Mouse (Mus musculus): ENCODE results near the gene Il1b. TPM values are rescaled to one million over a fixed set of nuclear protein-coding genes. Genes with fewer than 3 reads are reported as not detected.

The Il1b gene
- total and polyA plus RNA-seq, 3 experiments, result 0.12 to 0.26 TPM; not detected in 1

DNA sequence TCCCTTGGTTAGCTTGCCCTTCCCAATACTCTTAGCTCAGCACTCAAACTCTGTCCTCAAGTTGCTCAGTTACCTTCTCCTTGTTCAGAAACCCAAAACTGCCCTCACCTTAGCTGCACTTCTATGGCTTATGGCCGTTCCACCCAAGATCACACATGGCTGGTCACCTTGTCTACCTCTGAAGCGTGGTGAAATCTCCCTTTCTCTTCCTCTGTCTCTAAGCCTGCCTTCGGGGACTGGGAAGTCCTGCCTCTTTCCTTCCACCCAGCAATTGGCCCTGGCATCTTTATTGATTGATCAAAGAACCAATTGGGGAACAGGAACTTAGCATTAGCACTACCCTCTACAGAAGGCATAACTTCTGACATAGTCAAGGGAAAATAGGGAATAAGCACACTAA, 27.2 kb upstream of the Il1b start:
- no peak overlapping the region for H3K9ac ChIP-seq (ENCODE audit: control insufficient read depth, low read depth, low read length, poor library complexity, severe bottlenecking)
- H3K36me3 ChIP-seq (ENCODE audit: control insufficient read depth in 1 of 2, insufficient read depth in 2 of 2, low read length in 2 of 2), result no peaks in the 10 kb centered on the region
- peaks cover 0 to 2% of the 10 kb centered on the region in 2 experiments; a peak in 1 of 4 replicates for H3K27me3 ChIP-seq (ENCODE audit: control insufficient read depth in 1 of 2, insufficient read depth in 2 of 2, low read length in 2 of 2)
- no peak overlapping the region for H3K27ac ChIP-seq (ENCODE audit: control insufficient read depth, low read depth, low read length)
- no peaks in the 10 kb centered on the region for H3K79me2 ChIP-seq (ENCODE audit: control insufficient read depth, insufficient read depth, low read length, poor library complexity)
- no peak for TF ChIP-seq POLR2AphosphoS5 (IDR thresholded peaks at IDR 0.05; ENCODE audit: borderline replicate concordance, low read depth, low read length)
- no peak for TF ChIP-seq ZC3H11A (IDR thresholded peaks at IDR 0.05; ENCODE audit: low read depth, low read length)
- no peak for TF ChIP-seq ZNF384 (IDR thresholded peaks at IDR 0.05; ENCODE audit: low read depth, low read length)
- TF ChIP-seq TCF12 (IDR thresholded peaks at IDR 0.05; ENCODE audit: low read depth, low read length), result no peak
- TF ChIP-seq SIN3A (IDR thresholded peaks at IDR 0.05; ENCODE audit: low read length), result no peak
- no peak for TF ChIP-seq ZKSCAN1 (IDR thresholded peaks at IDR 0.05; ENCODE audit: low read depth, low read length)
- TF ChIP-seq CHD2 (IDR thresholded peaks at IDR 0.05; ENCODE audit: low read length), result no peak
- TF ChIP-seq GATA1 (IDR thresholded peaks at IDR 0.05; ENCODE audit: low read depth, low read length), result no peak
- no peak for TF ChIP-seq CTCF (IDR thresholded peaks at IDR 0.05 in 2 of 3, conservative IDR thresholded peaks at IDR 0.05 in 1 of 3; ENCODE audit: control insufficient read depth in 1 of 3, insufficient read depth in 1 of 3, low read depth in 2 of 3, low read length in 3 of 3, poor library complexity in 1 of 3, severe bottlenecking in 1 of 3)
- DNase-seq (ENCODE audit: low read depth, low spot score), result peak; percentile 37
- H3K4me1 ChIP-seq (ENCODE audit: control insufficient read depth in 1 of 2, insufficient read depth in 2 of 2, low read length in 2 of 2), result peaks cover 0 to 7% of the 10 kb centered on the region in 2 experiments; a peak in 1 of 4 replicates
- no peak overlapping the region for H3K4me3 ChIP-seq (ENCODE audit: control insufficient read depth in 1 of 2, insufficient read depth in 1 of 2, low read depth in 2 of 2, low read length in 2 of 2)
- H3K9me3 ChIP-seq (replicated peaks; ENCODE audit: insufficient read depth, low read length), result no peaks in the 10 kb centered on the region

DNA sequence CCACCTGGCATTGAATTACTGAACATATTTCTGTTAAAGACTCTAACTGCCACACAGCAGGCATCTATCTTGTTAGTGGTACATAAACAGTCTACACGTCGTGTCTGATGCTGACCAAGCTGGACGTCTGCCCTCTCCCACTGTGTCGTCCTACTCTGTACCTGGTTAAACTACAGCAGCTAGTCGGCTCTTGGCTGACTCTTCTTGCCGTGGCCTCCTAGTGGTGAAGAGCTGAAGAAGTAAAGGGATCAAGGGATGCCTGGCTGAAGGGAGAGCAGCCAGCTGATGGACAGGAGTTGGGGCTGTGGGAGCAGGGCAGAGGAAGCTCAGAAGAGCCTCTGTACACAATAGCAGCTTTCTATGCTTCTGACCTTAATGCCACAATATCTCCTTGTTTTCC, 22.6 kb upstream of the Il1b start:
- H3K27ac ChIP-seq (ENCODE audit: control insufficient read depth, low read depth, low read length), result no peak overlapping the region
- H3K4me1 ChIP-seq (ENCODE audit: control insufficient read depth in 1 of 2, insufficient read depth in 2 of 2, low read length in 2 of 2), result no peaks in the 10 kb centered on the region
- peak; percentile 36 for DNase-seq (ENCODE audit: low read depth, low spot score)
- H3K79me2 ChIP-seq (ENCODE audit: control insufficient read depth, insufficient read depth, low read length, poor library complexity), result no peaks in the 10 kb centered on the region
- H3K9ac ChIP-seq (ENCODE audit: control insufficient read depth, low read depth, low read length, poor library complexity, severe bottlenecking), result no peak overlapping the region
- H3K4me3 ChIP-seq (ENCODE audit: control insufficient read depth in 1 of 2, insufficient read depth in 1 of 2, low read depth in 2 of 2, low read length in 2 of 2), result no peak overlapping the region
- peaks cover 0 to 2% of the 10 kb centered on the region in 2 experiments; a peak in 2 of 4 replicates for H3K27me3 ChIP-seq (ENCODE audit: control insufficient read depth in 1 of 2, insufficient read depth in 2 of 2, low read length in 2 of 2)
- no peaks in the 10 kb centered on the region for H3K9me3 ChIP-seq (replicated peaks; ENCODE audit: insufficient read depth, low read length)
- TF ChIP-seq CTCF (IDR thresholded peaks at IDR 0.05 in 2 of 3, conservative IDR thresholded peaks at IDR 0.05 in 1 of 3; ENCODE audit: control insufficient read depth in 1 of 3, insufficient read depth in 1 of 3, low read depth in 2 of 3, low read length in 3 of 3, poor library complexity in 1 of 3, severe bottlenecking in 1 of 3) (peak; percentile 37 to 56 (median 52)), CHD1 (IDR thresholded peaks at IDR 0.05; ENCODE audit: low read depth, low read length) (no peak), ZC3H11A (IDR thresholded peaks at IDR 0.05; ENCODE audit: low read depth, low read length) (0 out of 2 replicates have a peak, but pooled peaks have one; percentile 14), USF2 (IDR thresholded peaks at IDR 0.05; ENCODE audit: borderline replicate concordance in 1 of 2, insufficient read depth in 1 of 2, low read depth in 1 of 2, low read length in 2 of 2) (no peak), SMC3 (IDR thresholded peaks at IDR 0.05; ENCODE audit: low read depth, low read length) (peak; percentile 45), NRF1 (IDR thresholded peaks at IDR 0.05; ENCODE audit: insufficient read depth, low read depth, low read length, poor library complexity, severe bottlenecking) (no peak), MXI1 (IDR thresholded peaks at IDR 0.05; ENCODE audit: low read depth, low read length) (no peak), RAD21 (IDR thresholded peaks at IDR 0.05; ENCODE audit: low read depth, low read length) (peak; percentile 24)
- no peaks in the 10 kb centered on the region for H3K36me3 ChIP-seq (ENCODE audit: control insufficient read depth in 1 of 2, insufficient read depth in 2 of 2, low read length in 2 of 2)

Data from MEL (cell line).